Mouse (Mus musculus): ENCODE data around the gene Dcst1.

- TF ChIP-seq CTCF (IDR thresholded peaks at IDR 0.05; ENCODE audit: low read depth) (no peak), EP300 (IDR thresholded peaks at IDR 0.05; ENCODE audit: low read depth) (no peak)
These were observed 50.3 kb downstream of the Dcst1 start for GRCm38 (mm10) chr3:89314791-89315190.
